Mouse (Mus musculus) R1 (cell line): ENCODE measurements around the gene Crabp2.

Source experiments
- DNase-seq: peaks from one replicate; pipeline ENCODE4 v3.0.0-alpha.2; 2018; ENCODE audit warnings: low read depth, low spot score

Crabp2 gene

DNA sequence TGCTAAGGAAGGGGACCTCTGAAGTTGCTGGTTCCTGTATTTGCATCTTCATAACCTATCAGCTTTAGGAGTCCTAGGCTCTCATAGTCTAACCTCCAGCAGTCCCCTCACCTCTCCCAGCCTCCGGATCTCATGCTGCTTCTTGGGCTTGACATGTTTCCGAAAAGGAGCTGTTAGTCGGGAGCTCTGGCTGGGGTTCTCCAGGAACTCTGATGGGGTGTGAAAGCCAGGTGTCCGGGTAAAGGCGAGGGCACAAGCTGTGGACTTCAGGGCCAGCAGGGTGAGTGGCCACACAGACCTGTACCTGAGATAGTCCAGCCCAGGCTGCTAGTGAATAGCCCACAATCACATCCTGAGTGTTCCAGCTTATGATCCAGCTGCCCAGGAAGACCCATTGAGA, 21.0 kb upstream of the Crabp2 start:
- DNase-seq, result no peak

DNA sequence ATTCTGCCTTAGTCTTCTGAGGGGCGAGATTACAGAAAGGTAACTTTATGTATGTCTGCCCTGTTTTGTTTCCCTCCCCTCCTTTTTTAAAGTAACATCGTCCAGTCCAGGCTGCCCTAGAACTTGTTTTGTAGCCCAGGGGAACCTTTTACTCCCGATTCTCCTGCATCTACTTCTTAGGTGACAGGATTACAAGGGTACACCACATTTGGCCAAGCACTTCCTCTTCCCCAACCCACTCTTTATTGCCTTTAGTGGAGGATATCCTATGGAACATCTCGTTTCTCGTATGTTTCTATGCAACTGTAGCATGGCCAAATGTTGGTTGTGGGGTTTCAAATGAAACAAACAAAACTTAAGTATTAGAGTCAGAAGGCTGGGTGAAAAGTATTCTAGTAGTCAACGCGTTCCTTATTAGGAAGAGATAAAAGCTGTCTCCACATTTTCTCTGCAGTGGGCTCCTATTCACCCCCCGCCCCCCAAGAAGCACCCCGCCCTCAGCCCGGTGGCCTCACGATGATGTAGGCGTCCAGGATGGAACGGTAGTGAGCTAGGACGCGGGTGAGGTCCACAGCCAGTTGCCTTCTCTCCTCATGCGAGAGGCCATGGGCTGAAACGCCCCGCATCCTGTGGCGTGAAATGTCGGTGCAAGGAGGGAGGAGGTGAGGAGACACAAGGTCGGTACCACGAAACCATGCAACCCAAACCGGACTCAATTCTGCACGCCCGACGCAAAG, 19.0 kb upstream of the Crabp2 start:
- DNase-seq, result no peak

- peak; percentile 98 for DNase-seq
Observed at GRCm38 (mm10) chr3:87930078-87930795, 18.2 kb upstream of the Crabp2 start, which contains the start of the genes Isg20l2 and Rrnad1. TSS of gene Isg20l2 (plus strand) at chr3:87930314. TSS of gene Rrnad1 (minus strand) at chr3:87930717.

DNA sequence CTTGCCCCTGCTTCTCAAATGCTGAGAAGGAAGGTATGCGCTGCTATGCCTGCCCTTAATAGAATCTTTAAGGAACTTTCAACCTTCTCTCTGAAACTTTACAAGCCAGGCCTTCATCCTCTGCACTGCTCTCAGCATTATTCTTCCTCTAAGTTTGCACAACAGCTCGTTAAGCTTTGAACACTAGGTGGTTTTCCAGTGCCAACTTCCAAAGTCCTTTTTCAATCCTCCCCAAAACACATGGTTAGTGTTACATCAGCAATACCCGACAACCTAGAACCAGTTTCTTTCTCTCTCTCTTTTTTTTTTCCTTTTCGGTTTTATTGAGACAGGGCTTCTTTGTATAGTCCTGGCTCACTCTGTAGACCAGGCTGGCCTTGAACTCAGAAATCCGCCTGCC, 14.4 kb upstream of the Crabp2 start:
- no peak for DNase-seq

DNA sequence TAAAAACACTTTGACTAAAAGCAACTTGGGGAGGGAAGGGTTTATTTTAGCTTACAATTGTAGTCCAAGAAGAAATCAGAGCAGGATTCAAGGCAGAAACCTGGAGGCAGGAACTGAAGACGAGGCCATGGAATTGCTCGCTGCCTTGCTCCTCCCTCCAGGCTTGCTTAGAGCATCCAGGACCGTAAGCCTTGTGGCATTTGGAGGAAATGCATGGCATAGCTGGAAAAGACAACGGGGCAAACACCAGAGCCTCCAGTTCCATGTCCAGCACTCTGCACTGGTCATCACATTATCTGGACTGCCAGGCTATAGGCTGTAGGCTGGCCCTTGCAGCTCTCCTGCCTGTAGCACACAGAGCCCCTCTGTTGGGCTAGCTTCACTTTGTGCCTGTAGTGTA, 14.0 kb upstream of the Crabp2 start:
- DNase-seq, result no peak

GRCm38 (mm10) chr3:87935201-87935600, 13.3 kb upstream of the Crabp2 start:
- DNase-seq, result no peak

DNA sequence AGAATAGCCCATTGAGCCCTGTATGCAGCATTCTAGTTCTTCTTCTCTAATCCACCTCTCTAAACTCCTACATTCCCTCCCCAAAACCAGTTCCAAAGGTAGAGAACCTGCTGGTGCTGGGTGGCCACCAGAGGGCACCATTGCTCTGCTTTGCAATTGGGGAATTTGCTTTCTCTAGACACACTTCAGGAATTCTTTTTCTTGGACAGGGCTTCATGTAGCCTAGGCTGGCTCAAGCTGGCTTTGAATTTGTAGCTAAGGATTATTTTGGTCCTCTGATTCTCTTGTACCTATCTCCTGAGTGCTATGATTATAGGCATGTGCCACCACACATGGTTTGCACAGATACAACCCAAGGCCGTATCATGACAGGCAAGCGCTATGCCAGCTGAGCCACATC, 12.7 kb upstream of the Crabp2 start:
- peak; percentile 88 for DNase-seq

- no peak for DNase-seq
Observed at GRCm38 (mm10) chr3:87940611-87941010, 7.9 kb upstream of the Crabp2 start.

GRCm38 (mm10) chr3:87942471-87942870, 6.0 kb upstream of the Crabp2 start:
- DNase-seq, result no peak

DNA sequence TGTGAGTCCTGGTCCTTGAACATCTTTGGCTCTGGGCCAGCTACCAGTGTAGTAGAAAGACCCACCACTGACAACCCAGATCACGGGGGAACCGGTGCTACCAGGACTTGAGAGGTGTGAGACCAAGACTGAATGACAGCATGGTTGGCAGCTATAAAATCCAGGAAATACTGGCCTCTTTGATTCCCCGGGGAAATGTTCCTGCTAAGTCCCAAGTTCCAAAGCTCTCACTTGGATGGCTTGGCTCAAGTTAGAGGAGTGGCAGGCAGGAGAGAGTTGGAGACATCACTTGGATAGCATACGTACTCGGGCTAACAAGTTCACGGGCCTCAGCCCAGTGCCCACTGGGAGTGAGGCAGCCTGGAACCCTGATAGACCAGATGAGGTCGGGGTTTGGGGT, 4.9 kb upstream of the Crabp2 start:
- DNase-seq, result no peak

DNA sequence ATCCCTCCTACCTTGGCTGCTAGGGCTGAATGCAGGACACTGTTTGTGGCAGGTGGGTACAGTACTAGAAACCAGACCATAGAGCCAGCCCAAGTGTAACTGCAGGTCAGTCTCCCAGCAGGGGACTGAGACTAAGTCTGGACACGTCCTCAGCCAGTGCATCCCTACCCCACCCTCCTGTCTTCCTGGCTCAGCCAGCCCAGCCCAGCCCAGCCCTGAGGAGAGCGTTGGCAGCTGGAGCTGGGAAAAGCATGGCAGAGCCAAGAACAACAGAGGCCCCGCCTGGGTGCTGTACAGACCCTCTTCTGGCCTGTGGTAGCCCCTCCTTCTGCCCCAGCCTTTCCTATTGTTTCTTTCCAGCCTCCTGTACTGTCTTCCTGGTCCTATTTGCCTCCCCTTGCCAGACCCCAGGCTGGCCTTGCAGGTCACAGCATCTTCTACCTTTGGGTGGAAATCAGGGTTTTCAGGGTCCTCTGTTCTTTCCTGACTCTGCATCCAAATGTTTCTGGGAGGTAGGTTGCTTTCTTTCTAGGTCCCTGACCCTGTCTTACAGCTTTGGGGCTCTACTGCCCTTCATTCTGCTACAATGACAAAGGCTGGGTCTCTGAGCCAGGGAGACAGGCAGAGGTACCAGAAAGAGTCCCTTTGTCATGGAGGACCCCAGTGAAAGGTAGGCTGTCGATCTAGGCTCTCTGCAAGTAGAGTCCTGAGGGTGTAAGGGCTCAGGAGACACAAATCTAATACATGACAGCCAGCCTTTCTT, 3.4 kb upstream of the Crabp2 start:
- no peak for DNase-seq

- no peak for DNase-seq
Observed at GRCm38 (mm10) chr3:87945781-87946540, 2.5 kb upstream of the Crabp2 start.

- no peak for DNase-seq
Observed at GRCm38 (mm10) chr3:87946541-87946860, 2.0 kb upstream of the Crabp2 start.

DNA sequence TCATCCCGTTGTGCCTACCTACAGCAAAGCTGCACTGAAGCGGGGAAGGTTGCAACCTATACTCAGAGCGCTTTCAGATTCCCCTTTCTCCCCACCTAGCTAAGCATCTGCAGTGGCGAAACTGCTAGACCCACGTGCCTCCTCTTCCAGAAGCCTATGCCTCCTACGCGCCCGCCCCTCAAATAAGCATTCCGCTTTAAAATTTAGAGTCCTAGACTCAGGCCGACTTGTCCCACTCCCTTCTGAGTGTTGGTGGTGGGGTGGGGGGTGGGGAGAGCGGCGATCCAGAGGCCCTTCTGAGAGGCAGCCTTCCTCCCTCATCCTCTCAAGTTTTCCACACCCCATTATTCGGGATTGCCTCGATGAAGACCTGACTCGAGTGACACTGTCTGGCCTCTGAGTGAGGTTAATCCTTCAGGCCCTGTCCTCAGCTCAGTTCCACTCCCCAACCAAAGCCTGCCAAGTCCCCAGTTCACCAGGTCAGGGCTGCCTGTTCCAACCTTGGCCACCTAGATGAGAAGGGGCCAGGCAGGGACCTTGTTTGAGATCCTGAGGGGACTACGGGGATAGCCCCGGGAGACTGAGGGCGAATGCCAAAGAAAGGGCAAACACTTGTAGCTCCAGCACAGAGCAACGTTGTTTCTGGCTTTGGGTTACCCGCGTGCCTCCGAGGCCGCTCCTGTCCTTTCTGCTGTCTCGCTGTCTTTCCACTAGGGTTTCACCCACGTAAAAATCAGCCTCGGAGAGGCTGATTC, 1.2 kb upstream of the Crabp2 start:
- no peak for DNase-seq

- peak; percentile 51 for DNase-seq
Observed at GRCm38 (mm10) chr3:87947811-87948199, 661 bp upstream of the Crabp2 start.

DNA sequence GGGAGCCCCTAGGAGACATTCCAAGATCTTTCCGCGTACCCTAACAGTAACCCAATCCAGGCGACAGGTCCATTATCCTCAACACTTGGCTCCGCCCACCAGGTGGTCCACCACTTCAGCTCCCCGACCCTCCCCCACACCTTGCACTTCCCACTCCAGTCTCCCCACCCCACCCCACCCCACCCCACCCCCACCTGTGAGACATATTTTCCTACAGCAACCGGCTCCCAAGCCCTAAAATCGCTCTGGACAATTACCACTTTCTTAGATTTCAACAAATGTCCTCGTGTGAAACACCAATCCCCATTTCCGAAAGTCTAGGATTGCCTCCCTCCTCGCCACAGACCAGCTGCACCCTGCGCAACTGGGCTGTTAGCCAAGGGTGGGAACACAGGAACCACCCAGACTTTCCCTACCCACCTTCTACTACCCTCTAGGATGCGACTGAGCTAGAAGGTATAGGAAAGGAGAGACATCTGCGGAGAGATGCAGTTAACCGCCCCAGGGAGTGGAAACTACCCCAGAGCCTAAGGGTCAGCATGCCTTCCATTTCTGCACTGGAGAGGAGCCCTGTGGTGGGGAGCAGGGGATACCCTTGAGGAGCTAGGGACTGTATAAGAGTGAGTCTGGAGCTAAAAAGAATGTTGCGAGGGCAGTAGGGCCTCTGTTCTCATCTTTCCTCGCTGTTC, 944 bp downstream of the Crabp2 start:
- DNase-seq, result no peak

DNA sequence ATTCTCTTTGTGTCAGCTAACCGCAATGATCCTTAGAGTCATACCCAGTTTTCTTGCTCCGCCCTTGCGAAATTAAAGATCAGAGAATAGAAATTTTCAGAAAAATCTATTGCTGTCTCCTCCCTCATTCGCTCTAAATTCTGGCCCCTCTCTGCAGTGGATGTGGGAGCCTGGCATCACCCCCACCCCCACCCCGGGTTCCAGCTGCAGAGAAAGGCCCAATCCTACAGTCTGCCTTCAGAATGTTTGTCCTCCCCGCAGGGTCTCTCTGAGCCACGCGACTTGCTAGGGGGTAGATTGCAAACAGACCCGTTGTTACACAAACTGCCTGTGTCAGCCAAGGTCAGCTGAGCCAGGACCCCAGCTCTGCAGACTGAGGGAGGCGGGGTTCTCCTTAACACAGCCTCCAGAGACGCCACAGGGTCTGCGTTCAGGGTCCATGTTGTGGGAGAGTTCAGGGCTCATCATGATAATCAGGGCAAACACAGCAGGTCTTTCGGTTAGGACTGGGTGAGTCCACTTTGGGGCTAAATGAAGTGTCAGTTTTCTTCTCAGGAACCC, 1.6 kb downstream of the Crabp2 start:
- peak; percentile 46 for DNase-seq

GRCm38 (mm10) chr3:87951946-87952345, 3.5 kb downstream of the Crabp2 start:
- DNase-seq, result no peak

- DNase-seq, result peak; percentile 53
Observed at GRCm38 (mm10) chr3:87952440-87952839, 4.0 kb downstream of the Crabp2 start.

DNA sequence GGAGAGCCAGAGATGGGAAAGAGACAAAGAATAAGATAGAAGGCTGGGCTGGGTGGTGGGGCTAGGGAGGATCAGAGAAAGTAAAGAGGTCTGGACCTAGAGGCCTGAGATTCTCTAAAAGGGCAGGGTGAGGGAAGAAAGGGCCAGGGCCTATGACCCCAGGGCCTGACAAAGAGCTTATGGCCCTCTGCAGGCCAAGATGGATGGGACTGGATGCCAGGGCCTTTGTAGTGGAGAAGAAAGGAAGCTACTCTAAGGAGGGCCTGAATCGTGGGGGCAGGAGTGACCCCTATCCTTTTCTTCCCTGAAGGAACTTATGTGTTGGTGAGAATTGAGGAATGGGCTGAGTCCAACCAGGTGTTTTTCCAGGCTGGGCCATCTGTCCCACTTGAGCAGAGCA, 9.6 kb downstream of the Crabp2 start:
- no peak for DNase-seq
